Mouse (Mus musculus) neutrophil, adult 5-6 weeks (primary cell): Measurements from ENCODE around the gene Taar7f. TPM values are rescaled to one million over a fixed set of nuclear protein-coding genes. Genes with fewer than 3 reads are reported as not detected.
"Not testable (repeated sequence)": the region's sequence is repeated elsewhere in the genome, so short reads cannot be mapped to it uniquely, and the experiment has no call there.

Source experiments
- ATAC-seq: fragments of 151-379, 151-347 bp; 2 replicates; pipeline ENCODE4 v1.8.0; 2017; ENCODE audit warnings: mild to moderate bottlenecking, moderate TSS enrichment; ENCODE audit not compliant: insufficient number of reproducible peaks, poor library complexity, low FRiP score, severe bottlenecking; ENCODE audit errors: extremely low read depth
- total RNA-seq: library from RNA; stranded (forward); fragments of 200-1000 nt; gene quantifications from 2 replicates; pipeline ENCODE4 v1.2.3, GENCODE M21; 2017

Gene Taar7f
- total RNA-seq: not detected in 2 replicates

DNA sequence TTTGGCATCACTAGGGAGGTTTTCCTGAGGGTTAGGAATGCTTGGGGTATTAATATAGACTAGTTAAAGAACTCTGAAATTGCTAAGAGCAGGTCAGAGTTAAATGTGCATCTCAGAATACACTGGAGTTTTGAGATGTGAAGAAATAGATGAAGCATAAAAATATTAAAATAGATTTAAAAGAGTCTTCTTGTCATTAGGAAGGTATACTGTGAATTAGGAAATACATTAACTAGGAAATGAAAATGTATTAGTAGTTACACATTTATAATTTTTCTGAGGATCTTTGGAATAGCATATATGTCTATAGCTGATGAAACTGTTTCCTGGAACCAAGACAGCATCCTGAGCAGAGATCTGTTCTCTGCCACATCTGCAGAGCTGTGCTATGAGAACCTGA is at the start of gene Taar7f:
Taar7f (plus strand) TSS at position 301 of the 400 bp plus-strand sequence.
- ATAC-seq: no peak

DNA sequence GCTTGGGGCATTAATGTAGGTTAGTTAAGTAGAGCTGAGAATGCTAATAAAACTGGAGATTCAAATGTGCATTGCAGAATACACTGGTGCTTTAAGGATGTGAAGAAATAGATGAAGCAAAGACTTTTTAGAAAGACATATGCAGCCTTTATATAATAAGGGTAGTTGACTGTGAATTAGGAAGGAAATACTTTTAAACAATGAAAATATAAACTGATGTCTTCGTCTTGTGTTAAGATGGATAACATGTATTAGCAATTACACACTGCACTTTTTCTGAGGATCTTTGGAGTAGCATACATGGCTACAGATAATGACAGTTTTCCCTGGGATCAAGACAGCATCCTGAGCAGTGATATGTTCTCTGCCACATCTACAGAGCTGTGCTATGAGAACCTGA is 49.7 kb upstream of the Taar7f start, which contains the start of gene Taar7b:
Taar7b (plus strand) TSS at position 301 of the 400 bp plus-strand sequence.
- ATAC-seq: no peak

DNA sequence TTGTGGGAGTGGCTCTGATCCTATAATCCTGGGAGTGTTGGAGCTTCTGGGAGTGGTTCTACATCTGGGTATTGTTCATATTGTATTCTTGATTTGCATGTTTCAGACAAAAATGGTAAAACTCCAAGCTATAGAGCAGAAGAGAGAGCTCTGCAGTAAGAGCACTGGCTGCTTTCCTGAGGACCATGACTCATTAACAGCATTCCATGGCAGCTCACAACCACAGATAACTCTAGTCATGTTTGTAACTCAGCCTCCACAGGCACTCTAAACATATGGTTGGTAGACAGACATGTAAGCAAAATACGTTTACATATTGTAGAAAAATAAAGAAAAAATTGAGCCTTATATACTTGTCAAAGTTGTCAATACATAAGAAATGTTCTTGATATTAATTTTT is 42.9 kb upstream of the Taar7f start:
- ATAC-seq: no peak

DNA sequence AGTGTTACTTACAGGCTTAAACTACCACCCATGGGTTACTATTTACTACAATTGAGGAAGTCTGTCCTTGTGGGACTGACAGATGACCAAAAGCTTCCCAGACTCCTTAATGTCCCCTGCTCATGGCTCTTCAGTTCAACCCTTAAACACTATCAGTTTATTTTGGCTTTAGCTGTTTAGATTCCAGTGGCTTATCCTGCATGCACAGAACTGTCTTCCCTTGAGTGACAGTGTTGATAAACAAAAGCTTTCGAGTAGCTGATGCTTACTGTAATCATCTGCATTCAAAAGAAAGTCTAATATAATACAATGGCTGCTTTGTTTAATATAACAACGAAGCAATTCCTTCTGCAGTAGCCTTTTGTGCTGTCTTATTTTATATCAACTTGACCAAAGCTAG is 42.3 kb upstream of the Taar7f start:
- ATAC-seq: no peak

DNA sequence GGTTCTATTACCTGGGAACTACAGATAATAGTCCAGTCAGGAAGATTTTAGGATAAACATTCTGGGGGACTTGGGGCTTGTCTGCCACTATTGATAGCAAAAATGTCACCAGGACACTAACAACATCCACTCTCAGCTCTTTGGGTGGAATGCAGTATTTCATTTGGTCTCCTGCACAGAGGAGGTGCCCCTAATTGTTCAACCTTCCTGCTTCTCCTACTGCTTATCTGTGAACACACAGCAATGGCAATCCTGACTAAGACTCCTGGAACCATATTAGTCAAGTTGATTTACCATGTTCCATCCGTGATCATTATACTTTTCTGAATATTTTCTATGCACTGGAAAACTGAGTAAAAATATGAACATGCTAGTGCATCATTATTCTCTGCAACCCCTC is 41.2 kb upstream of the Taar7f start:
- no peak for ATAC-seq

DNA sequence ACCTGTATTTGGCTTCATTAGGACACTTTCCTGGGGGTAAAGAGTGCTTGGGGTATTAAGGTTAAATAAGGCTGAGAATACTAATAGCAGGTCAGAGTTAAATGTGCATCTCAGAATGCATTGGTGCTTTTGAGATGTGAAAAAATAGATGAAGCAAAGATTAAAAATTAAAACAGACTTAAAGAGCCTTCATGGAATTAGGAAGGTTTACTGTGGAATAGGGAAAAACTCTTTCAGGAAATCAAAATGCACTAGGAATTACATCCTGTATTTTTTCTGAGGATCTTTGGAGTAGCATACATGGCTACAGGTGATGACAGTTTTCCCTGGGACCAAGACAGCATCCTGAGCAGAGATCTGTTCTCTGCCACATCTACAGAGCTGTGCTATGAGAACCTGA is 22.4 kb upstream of the Taar7f start, which contains the start of gene Taar7d:
Taar7d (plus strand) TSS at position 301 of the 400 bp plus-strand sequence.
- no peak for ATAC-seq

DNA sequence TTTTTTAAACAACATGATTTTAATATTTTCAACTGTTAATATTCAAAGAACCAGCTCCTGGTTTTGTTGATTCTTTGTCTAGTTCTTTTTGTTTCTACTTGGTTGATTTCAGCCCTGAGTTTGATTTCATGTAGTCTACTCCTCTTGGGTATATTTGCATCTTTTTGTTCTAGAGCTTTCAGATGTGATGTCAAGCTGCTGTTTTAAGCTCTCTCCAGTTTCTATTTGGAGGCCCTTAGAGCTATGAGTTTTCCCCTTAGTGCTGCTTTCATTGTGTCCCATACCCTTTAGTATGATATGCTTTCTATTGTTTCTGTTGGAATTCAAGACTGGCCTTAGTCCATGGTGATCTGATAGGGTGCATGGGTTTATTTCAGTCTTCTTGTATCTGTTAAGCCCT is 18.0 kb upstream of the Taar7f start:
- ATAC-seq: no peak

DNA sequence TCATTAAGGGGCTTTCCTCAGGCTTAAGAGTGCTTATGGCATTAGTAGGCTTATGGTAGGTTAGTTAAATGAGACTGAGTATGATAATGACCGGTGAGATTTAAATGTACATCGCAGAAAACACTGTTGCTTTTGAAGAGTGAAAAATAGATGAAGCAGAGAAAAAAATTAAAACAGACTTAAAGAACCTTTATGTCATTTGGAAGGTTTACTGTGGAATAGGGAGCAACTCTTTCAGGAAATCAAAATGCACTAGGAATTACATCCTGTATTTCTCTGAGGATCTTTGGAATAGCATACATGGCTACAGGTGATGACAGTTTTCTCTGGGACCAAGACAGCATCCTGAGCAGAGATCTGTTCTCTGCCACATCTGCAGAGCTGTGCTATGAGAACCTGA is 12.0 kb upstream of the Taar7f start, which contains the start of gene Taar7e:
Taar7e (plus strand) TSS at position 301 of the 400 bp plus-strand sequence.
- ATAC-seq: no peak

DNA sequence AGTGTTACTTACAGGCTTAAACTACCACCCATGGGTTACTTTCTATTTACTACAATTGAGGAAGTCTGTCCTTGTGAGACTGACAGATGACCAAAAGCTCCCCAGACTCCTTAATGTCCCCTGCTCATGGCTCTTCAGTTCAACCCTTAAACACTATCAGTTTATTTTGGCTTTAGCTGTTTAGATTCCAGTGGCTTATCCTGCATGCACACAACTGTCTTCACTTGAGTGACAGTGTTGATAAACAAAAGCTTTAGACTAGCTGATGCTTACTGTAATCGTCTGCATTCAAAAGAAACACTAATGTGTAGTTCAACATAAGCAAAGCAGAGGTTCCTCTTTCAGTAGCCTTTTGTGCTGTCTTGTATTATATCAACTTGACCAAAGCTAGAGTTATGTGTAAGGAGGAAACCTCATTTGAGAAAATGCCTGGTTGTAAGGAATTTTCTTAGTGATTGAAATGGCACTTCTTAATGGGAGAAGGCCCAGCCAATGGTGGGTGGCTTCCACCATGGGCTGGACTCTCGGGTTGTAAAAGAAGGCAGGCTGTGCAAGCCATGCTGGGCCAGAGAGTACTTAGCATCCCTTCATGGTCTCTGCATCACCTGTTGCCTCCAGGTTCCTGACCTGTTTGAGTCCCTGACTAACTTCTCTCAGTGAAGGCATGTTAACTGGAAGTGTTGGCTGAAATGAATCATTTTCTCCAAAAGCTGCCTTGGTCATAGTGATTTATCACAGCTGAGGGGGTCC is 9.0 kb upstream of the Taar7f start:
- ATAC-seq: no peak

DNA sequence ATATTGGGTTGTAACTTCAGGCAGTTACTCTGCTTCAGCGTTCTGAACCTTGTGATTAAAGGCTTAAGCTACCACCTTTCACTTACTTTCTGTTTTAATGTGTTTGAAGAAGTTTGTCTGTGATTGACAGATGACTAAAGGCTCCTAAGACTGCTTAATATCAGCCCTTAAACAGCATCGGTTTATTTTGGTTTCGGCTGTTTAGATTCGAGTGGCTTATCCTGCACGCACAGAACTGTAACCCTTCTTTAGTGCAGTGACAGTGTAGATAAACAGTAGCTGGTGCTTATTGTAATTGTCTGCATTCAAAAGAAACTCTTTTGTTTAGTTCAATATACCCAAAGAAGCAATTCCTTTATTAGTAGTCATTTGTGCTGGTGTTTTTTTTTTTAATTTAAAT is 2.7 kb downstream of the Taar7f start:
- ATAC-seq: no peak

DNA sequence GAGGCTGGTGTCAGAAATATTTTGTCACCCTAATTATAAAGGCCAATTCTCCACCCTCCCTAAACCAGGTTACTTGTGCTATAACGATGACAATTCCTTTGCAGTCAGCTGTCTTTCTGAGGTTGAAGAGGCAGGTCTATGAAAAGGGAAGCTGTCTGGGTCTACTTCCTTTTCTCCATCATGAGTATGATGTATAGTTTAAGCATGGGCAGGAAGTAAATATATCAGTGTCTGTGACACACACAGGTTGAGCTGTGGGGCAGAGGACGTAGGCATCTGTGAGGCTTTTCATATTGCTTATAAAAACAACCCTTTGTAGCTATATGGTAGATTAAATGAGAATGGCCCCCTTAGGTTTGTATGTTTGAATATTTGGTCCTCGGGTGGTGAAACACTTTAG is 9.7 kb downstream of the Taar7f start:
- ATAC-seq: no peak

DNA sequence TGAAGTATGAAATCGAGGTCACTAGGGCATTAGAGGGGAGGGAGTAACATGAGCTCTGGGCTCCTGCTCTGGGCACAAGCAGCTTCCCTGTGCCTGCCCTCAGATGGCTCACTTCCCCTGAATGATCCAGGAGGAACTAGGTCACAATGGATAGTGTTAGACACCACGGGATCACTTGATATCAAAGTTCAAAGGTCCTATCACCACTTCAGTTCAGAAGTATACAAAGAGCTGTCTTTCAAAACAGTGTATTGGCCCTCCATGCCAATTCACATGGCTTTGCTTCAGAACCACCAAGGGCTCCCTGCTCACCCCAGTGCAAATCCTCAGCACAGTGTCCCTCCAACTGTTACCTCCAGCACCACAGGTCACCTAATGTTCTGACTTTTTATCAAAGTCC is 25.4 kb downstream of the Taar7f start:
- not testable (repeated sequence) for ATAC-seq

DNA sequence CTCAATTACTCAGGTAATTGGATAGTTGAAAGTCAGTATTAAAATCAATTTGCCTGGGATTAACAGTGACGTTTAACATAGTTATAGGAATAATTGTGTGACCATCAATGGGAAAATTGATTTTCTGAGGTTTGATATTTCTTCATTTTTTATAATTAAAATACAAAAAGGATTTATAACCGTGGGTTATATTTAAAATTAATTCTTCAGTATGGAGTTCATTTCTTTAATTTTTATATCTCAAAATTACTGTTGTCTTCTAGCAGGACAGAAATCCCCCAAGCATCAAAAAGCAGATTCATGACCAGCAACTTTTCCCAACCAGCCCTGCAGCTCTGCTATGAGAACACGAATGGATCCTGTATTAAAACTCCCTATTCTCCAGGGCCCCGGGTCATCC is 26.9 kb downstream of the Taar7f start, which contains the start of gene Taar8a:
Taar8a (plus strand) TSS at position 301 of the 400 bp plus-strand sequence.
- ATAC-seq: not testable (repeated sequence)

DNA sequence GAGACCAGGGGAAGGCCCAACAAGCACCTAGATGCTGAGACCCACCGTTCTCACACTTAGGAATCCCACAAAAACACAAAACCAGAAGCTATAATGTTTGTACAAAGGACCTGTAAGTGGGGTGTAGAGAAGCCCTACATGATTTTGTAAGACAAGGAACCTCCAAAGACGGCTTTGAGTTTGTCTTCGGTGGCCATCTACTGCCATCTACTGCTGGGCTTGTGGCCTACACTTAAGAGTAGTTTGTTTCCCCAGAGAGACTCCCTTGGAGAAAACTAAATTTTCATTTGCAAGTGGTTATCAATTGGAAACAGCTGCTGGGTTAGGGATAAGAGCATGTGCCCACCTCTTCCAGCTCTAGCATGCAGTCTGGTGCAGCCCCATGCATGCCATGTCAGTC is 30.9 kb downstream of the Taar7f start:
- no peak for ATAC-seq

DNA sequence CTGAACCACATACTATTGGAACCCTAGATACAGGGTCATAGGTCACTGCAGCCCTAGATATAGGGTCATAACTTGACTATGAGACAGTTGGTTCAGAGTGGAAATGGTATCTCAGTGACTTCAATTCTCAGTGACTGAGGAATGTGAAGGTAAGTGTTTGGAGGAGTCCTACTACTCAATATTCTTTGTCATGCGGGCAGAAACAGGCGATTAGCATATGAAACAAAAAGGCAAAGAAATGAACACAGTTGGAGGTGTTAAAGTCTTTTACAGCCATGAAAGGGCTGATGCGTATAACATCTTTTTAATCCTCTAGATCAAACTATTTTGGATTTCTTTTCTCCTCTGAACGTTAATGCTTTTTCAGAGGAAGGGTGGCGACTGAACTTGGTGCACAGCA is 36.6 kb downstream of the Taar7f start:
- ATAC-seq: no peak

DNA sequence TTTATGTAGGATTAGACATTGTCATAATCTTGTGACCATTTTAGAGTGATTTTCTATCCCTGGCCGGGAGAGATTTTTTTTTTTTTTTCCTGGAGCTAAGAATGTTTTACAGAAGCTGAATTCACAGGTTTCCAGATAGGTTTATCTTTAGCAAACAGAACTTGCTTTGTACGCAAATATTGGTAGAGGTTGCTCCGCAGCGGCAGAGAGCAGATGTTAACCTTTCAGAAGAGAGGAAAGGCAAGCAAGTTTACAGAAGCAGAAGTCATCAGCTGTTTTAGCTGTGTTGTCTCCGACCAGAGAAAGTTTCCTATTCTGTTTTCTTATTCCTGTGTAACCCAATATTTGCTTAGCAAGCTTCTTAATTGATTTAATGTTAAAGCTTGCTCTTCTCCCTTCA is 37.2 kb downstream of the Taar7f start:
- ATAC-seq: no peak

DNA sequence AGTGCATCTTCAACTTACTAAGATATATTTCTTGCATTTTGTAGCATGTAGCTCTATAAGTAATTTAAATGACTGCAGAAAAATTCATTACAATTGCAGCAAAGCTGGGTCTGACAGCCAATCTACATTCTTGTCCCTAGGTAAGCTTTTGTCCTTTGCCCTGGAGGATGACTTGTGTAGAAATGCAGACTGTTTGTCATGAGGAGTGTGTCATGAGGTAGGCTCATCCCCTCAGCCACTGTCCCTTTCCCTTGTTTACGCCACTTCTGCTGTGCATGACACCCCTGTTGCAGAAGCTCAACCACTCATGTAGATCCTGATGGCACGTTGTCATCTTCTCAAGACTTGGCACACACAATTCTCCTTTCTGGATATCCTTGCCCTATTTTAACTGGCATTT is 37.9 kb downstream of the Taar7f start:
- no peak for ATAC-seq

DNA sequence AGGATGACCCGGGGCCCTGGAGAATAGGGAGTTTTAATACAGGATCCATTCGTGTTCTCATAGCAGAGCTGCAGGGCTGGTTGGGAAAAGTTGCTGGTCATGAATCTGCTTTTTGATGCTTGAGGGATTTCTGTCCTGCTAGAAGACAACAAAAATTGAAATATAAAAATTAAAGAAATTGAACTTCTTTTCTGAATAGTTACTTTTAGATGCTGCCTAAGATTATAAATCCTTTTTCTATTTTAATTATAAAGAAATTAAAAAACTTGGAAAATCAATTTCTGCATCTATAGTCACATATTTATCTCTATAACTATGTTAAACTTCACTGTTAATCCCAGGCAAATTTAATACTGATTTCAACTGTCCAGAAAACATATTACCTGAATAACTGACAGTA is 42.9 kb downstream of the Taar7f start, which contains the start of gene Taar8b:
Taar8b (minus strand) TSS at position 101 of the 400 bp plus-strand sequence.
- no peak for ATAC-seq

DNA sequence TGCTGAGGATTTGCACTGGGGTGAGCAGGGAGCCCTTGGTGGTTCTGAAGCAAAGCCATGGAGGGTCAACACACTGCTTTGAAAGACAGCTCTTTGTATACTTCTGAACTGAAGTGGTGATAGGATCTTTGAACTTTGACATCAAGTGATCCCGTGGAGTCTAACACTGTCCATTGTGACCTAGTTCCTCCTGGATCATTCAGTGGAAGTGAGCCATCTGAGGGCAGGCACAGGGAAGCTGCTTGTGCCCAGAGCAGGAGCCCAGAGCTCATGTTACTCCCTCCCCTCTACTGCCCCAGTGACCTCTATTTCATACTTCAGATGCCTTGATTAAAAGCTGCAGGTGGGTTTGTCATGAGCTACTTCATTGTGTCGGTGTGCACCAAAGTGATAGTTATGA is 47.7 kb downstream of the Taar7f start:
- ATAC-seq: not testable (repeated sequence)
